Mouse (Mus musculus) gastrocnemius, adult 2 months (tissue): ENCODE data around the gene Adam11. TPM values are rescaled to one million over a fixed set of nuclear protein-coding genes. Genes with fewer than 3 reads are reported as not detected.
A peak's percentile ranks its signal among the peaks of the same experiment; 100 is the strongest.

ENCODE experiments used
- DNase-seq: peaks from one replicate; pipeline ENCODE4 v3.0.0; 2022
- H3K27ac ChIP-seq: fragments of 200-600 bp; 2 replicates; pipeline ENCODE4 v1.8.1; 2022; ENCODE audit warnings: mild to moderate bottlenecking
- H3K4me3 ChIP-seq: fragments of 200-600 bp; 2 replicates; pipeline ENCODE4 v1.8.1; 2022; ENCODE audit warnings: mild to moderate bottlenecking, moderate library complexity
- CTCF ChIP-seq: fragments of 200-600 bp; IDR thresholded peaks from 2 replicates; pipeline ENCODE4 v1.8.1; 2022; ENCODE audit warnings: antibody characterized with exemption, mild to moderate bottlenecking, moderate library complexity
- intact Hi-C: fragments of 180-260 bp; cut with DNase I; formaldehyde crosslinking; loops from one replicate; pipeline ENCODE4 v1.15.1; 2025
- total RNA-seq, 2 experiments: library from RNA; stranded (reverse); gene quantifications; 2 replicates each; pipeline ENCODE4 v1.2.3; 2021

The Adam11 gene
- total RNA-seq, 2 experiments from 2014 or later, result 0.33 to 0.67 TPM

GRCm38 (mm10) chr11:102773713-102774611 lies 12.7 kb downstream of the Adam11 start:
- no peak; the same call in none of the 2 replicates for TF ChIP-seq CTCF
- peak; percentile 87 for DNase-seq
- intact Hi-C loops, result loop anchor here (1.0 to 5.0 kb wide), 5 partner anchors 37 to 218 kb away; partner anchors contain the start of gene Gjc1
- peak overlapping the region; percentile 60 for H3K27ac ChIP-seq
- peak overlapping the region; percentile 88 for H3K4me3 ChIP-seq

GRCm38 (mm10) chr11:102774621-102775141 lies 13.4 kb downstream of the Adam11 start:
- peak; percentile 56 for TF ChIP-seq CTCF
- peak; percentile 85 for DNase-seq
- Histone ChIP-seq H3K27ac (peak overlapping the region; percentile 60), H3K4me3 (peak overlapping the region; percentile 88)
- intact Hi-C loops, result loop anchor here (1.0 to 5.0 kb wide), 5 partner anchors 37 to 218 kb away; partner anchors contain the start of gene Gjc1

- H3K4me3 ChIP-seq, result peak overlapping the region; percentile 74
- H3K27ac ChIP-seq, result peak overlapping the region; percentile 87
- peak; percentile 90 for TF ChIP-seq CTCF
- peak; percentile 90 for DNase-seq
- intact Hi-C loops, result no loop called here
These were observed 16.4 kb downstream of the Adam11 start for GRCm38 (mm10) chr11:102777598-102777997.

- DNase-seq, result no peak
- H3K4me3 ChIP-seq, result peak overlapping the region; percentile 74
- H3K27ac ChIP-seq, result peak overlapping the region; percentile 87
- no peak for TF ChIP-seq CTCF
- intact Hi-C loops, result loop anchor here (1.0 kb wide), 1 partner anchor 73 kb away; no protein-coding TSS in a partner anchor
These were observed 16.9 kb downstream of the Adam11 start for GRCm38 (mm10) chr11:102778165-102778564.

- Histone ChIP-seq H3K4me3 (no peak overlapping the region), H3K27ac (peak overlapping the region; percentile 87)
- TF ChIP-seq CTCF, result no peak
- intact Hi-C loops, result loop anchor here (1.0 kb wide), 1 partner anchor 73 kb away; no protein-coding TSS in a partner anchor
- DNase-seq, result no peak
These were observed 17.4 kb downstream of the Adam11 start for GRCm38 (mm10) chr11:102778597-102778996.

GRCm38 (mm10) chr11:102779081-102779638 lies 17.9 kb downstream of the Adam11 start:
- intact Hi-C loops, result no loop called here
- H3K4me3 ChIP-seq, result no peak overlapping the region
- TF ChIP-seq CTCF, result no peak
- DNase-seq, result no peak
- H3K27ac ChIP-seq, result peak overlapping the region; percentile 87

GRCm38 (mm10) chr11:102779824-102780223 lies 18.6 kb downstream of the Adam11 start:
- DNase-seq, result no peak
- no peak for TF ChIP-seq CTCF
- peak overlapping the region; percentile 41 for H3K4me3 ChIP-seq
- intact Hi-C loops, result no loop called here
- peak overlapping the region; percentile 87 for H3K27ac ChIP-seq

GRCm38 (mm10) chr11:102780271-102780985 lies 19.2 kb downstream of the Adam11 start:
- peak overlapping the region; percentile 87 for H3K27ac ChIP-seq
- H3K4me3 ChIP-seq, result peak overlapping the region; percentile 41
- no peak for TF ChIP-seq CTCF
- intact Hi-C loops, result no loop called here
- DNase-seq, result peak; percentile 52

- H3K27ac ChIP-seq, result peak overlapping the region; percentile 87
- DNase-seq, result no peak
- intact Hi-C loops, result no loop called here
These were observed 19.7 kb downstream of the Adam11 start for GRCm38 (mm10) chr11:102780986-102781351.

GRCm38 (mm10) chr11:102781523-102781922 lies 20.3 kb downstream of the Adam11 start:
- DNase-seq, result no peak
- intact Hi-C loops, result no loop called here
- TF ChIP-seq CTCF, result no peak
- no peak overlapping the region for H3K27ac ChIP-seq
- no peak overlapping the region for H3K4me3 ChIP-seq

More at GRCm38 (mm10) chr11:102780986-102781351, 19.7 kb downstream of the Adam11 start:
- no peak for TF ChIP-seq CTCF
- H3K4me3 ChIP-seq, result peak overlapping the region; percentile 33

GRCm38 (mm10) chr11:102783443-102783842 lies 22.2 kb downstream of the Adam11 start:
- no peak overlapping the region for H3K27ac ChIP-seq
- H3K4me3 ChIP-seq, result no peak overlapping the region
- no peak for DNase-seq
- TF ChIP-seq CTCF, result no peak
- intact Hi-C loops, result no loop called here

GRCm38 (mm10) chr11:102787688-102788177 lies 26.5 kb downstream of the Adam11 start:
- H3K4me3 ChIP-seq, result no peak overlapping the region
- TF ChIP-seq CTCF, result no peak
- no peak for DNase-seq
- intact Hi-C loops, result no loop called here
- no peak overlapping the region for H3K27ac ChIP-seq
